Mouse (Mus musculus): ENCODE measurements around the gene Wdcp. TPM values are rescaled to one million over a fixed set of nuclear protein-coding genes. Genes with fewer than 3 reads are reported as not detected.

The Wdcp gene
- polyA plus RNA-seq, 1 experiment from 2014 or later, result 21.5 TPM

DNA sequence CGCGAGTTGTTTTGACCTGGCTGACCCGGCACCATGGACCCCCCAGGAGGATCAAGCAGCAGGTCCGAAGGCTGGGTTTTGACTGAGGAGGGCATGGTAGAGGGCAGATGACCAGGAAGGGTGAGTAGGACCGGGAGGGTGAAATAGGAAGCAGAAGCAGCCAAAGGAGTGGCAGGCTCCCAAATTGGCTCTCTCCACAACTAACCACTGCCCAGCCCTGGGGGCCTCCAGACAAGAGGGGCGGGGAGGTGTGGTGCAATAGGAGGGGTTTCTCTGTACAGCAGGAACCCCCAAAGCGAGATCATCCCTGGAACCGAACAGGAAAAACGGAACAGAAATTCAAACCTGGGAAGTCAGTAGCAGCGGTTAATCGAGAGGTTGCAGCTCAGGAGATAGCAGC, 2.4 kb upstream of the Wdcp start:
- no peak overlapping the region for H3K27ac ChIP-seq
- H3K36me3 ChIP-seq, result no peaks in the 10 kb centered on the region
- 1% methylated on average over 11 of the region's 11 CpGs for WGBS
- H3K4me3 ChIP-seq, result peak overlapping the region; percentile 78
- no peaks in the 10 kb centered on the region for H3K9me3 ChIP-seq
- peaks cover 6% of the 10 kb centered on the region for H3K27me3 ChIP-seq
- no peak for ATAC-seq (ENCODE audit: insufficient number of reproducible peaks, insufficient read depth, low FRiP score, low TSS enrichment, low read depth)
- peaks cover 24% of the 10 kb centered on the region for H3K4me1 ChIP-seq
- H3K4me2 ChIP-seq, result peak overlapping the region; percentile 91
- peak overlapping the region; percentile 76 for H3K9ac ChIP-seq

DNA sequence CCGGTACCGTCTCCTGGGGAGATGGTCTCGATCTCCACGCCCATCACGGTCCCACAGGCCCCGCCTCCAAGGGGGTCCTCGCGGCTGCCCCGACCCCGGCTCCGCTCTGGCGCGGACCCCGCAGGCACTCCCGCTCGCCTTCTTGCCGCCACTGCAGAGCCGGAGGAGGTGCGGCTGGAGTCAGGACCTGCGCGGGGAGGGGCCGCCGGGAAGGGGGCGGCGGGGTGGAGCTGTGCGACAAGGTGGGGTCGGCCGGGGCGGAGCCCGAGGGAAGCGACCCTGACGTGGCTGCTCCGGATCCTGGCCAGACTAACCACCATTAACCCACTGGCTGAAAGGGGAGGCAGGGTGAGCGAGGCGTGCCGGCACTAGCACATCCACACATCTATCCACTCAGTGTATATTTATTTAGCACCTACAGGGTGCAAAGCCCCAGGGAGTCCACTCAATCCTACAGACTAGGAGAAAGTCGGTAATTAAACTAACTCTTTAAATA, 1.7 kb upstream of the Wdcp start, which contains the start of gene Fkbp1b:
TSS of gene Fkbp1b (minus strand) at position 200 of the 496 bp plus-strand sequence.
- H3K4me3 ChIP-seq, result peak within 1 kb of the TSS; percentile 78
- H3K4me2 ChIP-seq, result peak within 1 kb of the TSS; percentile 91
- peaks cover 24% of the 10 kb centered on the region for H3K4me1 ChIP-seq
- ATAC-seq (ENCODE audit: insufficient number of reproducible peaks, insufficient read depth, low FRiP score, low TSS enrichment, low read depth), result 0 out of 2 replicates have a peak, but pooled peaks have one; percentile 57
- H3K27ac ChIP-seq, result peak within 1 kb of the TSS; percentile 28; the same call in 1 of the 2 replicates
- H3K36me3 ChIP-seq, result no peaks in the 10 kb centered on the region
- H3K9ac ChIP-seq, result peak within 1 kb of the TSS; percentile 76
- H3K9me3 ChIP-seq, result no peaks in the 10 kb centered on the region
- WGBS, result under 1% methylated on average over 36 of the region's 37 CpGs
- H3K27me3 ChIP-seq, result peaks cover 6% of the 10 kb centered on the region

DNA sequence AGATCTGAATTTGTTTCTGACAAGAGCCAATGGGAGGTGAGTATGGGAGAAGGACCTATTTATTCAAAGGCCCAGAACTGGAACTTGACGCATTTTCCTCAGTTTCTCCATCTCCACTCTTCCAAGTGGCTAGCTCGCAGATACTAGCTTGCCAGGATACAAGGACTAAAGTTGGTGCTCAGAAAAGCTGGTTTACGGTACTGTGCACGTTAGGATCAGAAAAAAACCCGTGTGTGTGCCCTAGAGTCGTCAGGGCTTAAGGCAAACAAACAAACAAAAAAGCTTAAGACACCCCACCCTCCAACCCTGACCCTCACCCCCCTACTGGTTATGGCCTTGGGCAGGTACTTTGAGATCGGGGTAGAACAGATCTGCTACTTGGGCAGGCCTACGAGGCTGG, 647 bp upstream of the Wdcp start:
- Histone ChIP-seq H3K4me2 (no peak overlapping the region), H3K4me3 (0 out of 2 replicates have a peak overlapping the region, but pooled peaks have one; percentile 78), H3K9ac (no peak overlapping the region), H3K9me3 (no peaks in the 10 kb centered on the region), H3K4me1 (peaks cover 24% of the 10 kb centered on the region), H3K27me3 (peaks cover 6% of the 10 kb centered on the region), H3K36me3 (no peaks in the 10 kb centered on the region), H3K27ac (no peak overlapping the region)
- 83% methylated on average over 8 of the region's 8 CpGs for WGBS
- no peak for ATAC-seq (ENCODE audit: insufficient number of reproducible peaks, insufficient read depth, low FRiP score, low TSS enrichment, low read depth)

DNA sequence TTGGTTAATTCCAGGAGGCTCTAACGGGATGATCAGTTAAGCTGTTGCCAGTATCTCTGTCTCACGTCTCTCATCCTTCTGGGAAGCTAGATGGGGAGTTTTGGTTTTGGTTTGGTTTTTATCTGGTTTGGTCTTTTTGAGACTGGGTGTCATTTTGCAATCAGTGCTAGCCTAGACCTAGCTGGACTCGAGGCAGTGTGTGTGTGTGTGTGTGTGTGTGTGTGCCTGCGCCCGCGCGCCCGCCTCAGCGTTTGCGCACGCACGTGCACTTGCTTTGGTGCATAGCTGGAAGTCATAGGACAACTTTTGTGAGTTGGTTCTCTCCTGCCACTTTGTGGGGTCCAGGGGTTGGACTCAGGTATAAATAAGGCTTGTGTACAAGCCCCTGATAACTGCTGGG, 638 bp downstream of the Wdcp start:
- peak overlapping the region; percentile 57; the same call in 1 of the 2 replicates for H3K27ac ChIP-seq
- H3K4me3 ChIP-seq, result peak overlapping the region; percentile 69
- peak overlapping the region; percentile 75 for H3K9ac ChIP-seq
- peak overlapping the region; percentile 65 for H3K4me2 ChIP-seq
- no peaks in the 10 kb centered on the region for H3K36me3 ChIP-seq
- ATAC-seq (ENCODE audit: insufficient number of reproducible peaks, insufficient read depth, low FRiP score, low TSS enrichment, low read depth), result no peak
- under 1% methylated on average over 12 of the region's 12 CpGs for WGBS
- H3K27me3 ChIP-seq, result peaks cover 6% of the 10 kb centered on the region
- H3K4me1 ChIP-seq, result peaks cover 24% of the 10 kb centered on the region
- H3K9me3 ChIP-seq, result no peaks in the 10 kb centered on the region

DNA sequence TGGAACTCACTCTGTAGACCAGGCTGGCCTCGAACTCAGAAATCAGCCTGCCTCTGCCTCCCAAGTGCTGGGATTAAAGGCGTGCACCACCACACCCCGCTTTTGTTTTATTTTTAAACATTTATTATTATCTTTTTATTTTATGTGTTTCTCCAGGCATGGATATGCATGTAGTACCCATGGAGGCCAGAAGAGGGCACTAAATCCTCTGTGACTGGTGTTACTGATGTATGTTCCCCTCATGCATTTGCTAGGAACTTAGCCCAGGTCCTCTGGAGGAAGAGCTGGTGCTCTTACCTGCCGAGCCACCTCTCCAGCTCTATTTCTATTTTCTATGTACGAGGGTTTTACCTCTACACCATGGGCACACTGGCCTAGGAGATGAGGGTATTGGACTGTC, 13.1 kb downstream of the Wdcp start:
- Histone ChIP-seq H3K27ac (no peak overlapping the region), H3K9me3 (no peaks in the 10 kb centered on the region), H3K4me1 (no peaks in the 10 kb centered on the region), H3K36me3 (peaks cover 50% of the 10 kb centered on the region), H3K4me2 (no peak overlapping the region), H3K4me3 (no peak overlapping the region), H3K9ac (no peak overlapping the region), H3K27me3 (no peaks in the 10 kb centered on the region)
- ATAC-seq (ENCODE audit: insufficient number of reproducible peaks, insufficient read depth, low FRiP score, low TSS enrichment, low read depth), result no peak
- 97% methylated on average over 5 of the region's 5 CpGs for WGBS

DNA sequence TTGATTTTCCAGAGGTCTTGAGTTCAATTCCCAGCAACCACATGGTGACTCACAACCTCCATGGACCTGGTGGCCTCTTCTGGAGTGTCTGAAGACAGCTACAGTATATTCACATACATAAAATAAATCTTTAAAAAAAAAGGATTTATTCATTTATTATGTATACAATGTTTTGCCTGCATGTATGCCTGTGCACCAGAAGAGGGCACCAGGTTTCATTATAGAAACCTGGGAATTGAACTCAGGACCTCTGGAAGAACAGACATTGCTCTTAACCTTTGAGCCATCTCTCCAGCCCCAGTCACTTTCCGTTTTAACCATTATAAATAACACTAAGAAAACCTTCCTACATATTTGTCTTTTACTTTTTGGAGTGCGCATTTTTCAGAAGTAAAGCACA, 13.7 kb downstream of the Wdcp start:
- Histone ChIP-seq H3K4me1 (no peaks in the 10 kb centered on the region), H3K36me3 (peaks cover 44% of the 10 kb centered on the region), H3K27me3 (no peaks in the 10 kb centered on the region), H3K4me2 (no peak overlapping the region), H3K9ac (no peak overlapping the region), H3K27ac (no peak overlapping the region), H3K4me3 (no peak overlapping the region), H3K9me3 (no peaks in the 10 kb centered on the region)
- no peak for ATAC-seq (ENCODE audit: insufficient number of reproducible peaks, insufficient read depth, low FRiP score, low TSS enrichment, low read depth)
- 96% methylated on average over 2 of the region's 2 CpGs for WGBS

DNA sequence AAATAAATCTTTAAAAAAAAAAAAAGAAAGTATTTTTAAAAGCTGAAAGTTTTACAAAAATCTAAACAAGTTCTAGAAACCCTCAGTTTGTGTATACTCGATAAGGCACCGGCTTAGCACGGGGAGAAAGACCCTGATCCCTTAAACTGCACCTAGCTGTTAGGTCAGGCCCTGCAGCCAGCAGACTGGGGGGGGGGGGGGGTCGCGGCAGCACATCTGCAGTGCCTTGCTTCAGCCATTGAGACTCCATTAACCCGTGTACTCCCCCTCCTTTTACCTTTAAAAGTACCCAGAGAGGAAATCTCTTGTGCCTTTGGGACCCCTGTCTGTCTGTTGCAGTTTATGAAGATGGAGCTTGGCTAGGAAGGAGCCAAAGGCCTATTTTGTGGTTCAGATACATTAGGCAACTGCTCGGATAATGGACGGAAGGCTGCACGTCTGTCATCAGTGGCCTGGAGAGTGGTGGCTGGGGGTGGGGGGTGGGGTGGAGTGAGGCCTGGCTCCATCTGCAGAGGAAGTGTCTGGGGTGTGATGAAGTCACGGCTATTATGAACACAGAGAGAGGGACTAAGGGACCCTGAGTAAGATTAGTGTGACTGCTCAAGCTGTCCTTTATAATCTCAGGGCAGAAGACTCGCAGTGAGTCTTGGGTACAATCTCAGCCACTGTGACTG, 16.3 kb downstream of the Wdcp start:
- Histone ChIP-seq H3K4me2 (no peak overlapping the region), H3K9ac (no peak overlapping the region), H3K36me3 (peaks cover 27% of the 10 kb centered on the region), H3K27me3 (no peaks in the 10 kb centered on the region), H3K9me3 (no peaks in the 10 kb centered on the region), H3K27ac (peak overlapping the region; percentile 28; the same call in 1 of the 2 replicates), H3K4me3 (no peak overlapping the region), H3K4me1 (peaks cover 13% of the 10 kb centered on the region)
- 42% methylated on average over 11 of the region's 11 CpGs for WGBS
- no peak for ATAC-seq (ENCODE audit: insufficient number of reproducible peaks, insufficient read depth, low FRiP score, low TSS enrichment, low read depth)

DNA sequence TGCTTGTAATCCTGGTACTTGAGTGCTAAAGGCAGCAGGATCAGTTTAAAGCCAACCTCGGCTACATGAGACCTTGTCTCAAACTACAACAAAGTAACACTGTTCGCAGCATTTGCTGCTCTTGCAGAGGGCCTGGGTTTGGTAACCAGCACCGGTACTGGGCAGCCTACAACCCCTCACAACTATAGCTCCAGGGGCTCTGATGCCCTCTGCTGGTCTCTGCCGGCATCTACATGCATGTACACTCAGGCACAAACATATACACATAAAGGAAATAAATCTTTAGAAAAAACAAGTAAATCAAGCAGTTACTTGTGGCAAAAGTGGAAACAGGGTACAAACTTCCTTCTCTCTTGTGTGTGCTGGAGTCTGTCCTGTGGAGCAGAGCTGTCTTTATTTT, 19.6 kb downstream of the Wdcp start:
- Histone ChIP-seq H3K4me3 (no peak overlapping the region), H3K9me3 (no peaks in the 10 kb centered on the region), H3K27ac (no peak overlapping the region; the same call in 1 of the 2 replicates), H3K4me1 (peaks cover 16% of the 10 kb centered on the region), H3K4me2 (no peak overlapping the region), H3K27me3 (no peaks in the 10 kb centered on the region), H3K36me3 (peaks cover 3% of the 10 kb centered on the region; the same call in 1 of the 2 replicates), H3K9ac (no peak overlapping the region)
- no peak for ATAC-seq (ENCODE audit: insufficient number of reproducible peaks, insufficient read depth, low FRiP score, low TSS enrichment, low read depth)
- WGBS, result 90% methylated on average over 4 of the region's 4 CpGs

DNA sequence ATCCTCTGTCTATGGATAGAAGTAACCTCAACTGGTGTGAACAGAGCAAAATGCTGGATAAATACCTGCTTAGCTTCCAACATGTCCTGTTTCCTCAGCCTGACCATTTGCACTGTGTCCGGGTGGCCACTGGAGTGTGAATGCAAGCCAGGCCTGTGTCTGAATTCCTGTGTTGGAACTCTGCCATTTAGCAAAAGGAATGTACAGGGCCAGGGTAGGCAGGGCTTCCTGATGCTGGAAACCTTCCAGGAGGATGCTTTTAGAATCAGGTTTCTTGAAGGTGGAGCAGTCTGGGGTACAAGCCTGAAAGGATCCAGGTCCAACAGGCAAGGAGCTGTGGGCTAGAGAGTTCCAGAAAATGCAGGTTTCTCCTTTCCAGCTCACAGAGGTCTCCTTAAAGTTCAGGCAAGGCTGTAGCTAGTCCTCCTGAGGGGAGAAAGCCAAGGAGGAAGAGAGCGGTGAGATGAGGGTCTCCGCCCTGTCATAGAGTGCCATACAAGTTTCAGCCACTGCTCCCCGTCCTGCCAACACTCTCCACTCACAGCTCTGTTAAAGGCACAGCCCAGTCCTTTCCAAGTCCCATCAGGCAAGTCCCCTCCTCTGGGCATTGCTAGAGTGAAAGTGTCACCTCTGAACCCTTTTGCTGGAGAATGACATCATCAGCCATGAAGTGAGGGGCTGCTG, 20.7 kb downstream of the Wdcp start:
- Histone ChIP-seq H3K4me2 (no peak overlapping the region), H3K9me3 (no peaks in the 10 kb centered on the region), H3K4me3 (no peak overlapping the region), H3K36me3 (no peaks in the 10 kb centered on the region), H3K9ac (peak overlapping the region; percentile 28; the same call in 1 of the 2 replicates), H3K4me1 (peaks cover 16% of the 10 kb centered on the region), H3K27me3 (no peaks in the 10 kb centered on the region), H3K27ac (peak overlapping the region; percentile 77)
- peak; percentile 56; the same call in 1 of the 2 replicates for ATAC-seq (ENCODE audit: insufficient number of reproducible peaks, insufficient read depth, low FRiP score, low TSS enrichment, low read depth)
- WGBS, result 43% methylated on average over 4 of the region's 4 CpGs

DNA sequence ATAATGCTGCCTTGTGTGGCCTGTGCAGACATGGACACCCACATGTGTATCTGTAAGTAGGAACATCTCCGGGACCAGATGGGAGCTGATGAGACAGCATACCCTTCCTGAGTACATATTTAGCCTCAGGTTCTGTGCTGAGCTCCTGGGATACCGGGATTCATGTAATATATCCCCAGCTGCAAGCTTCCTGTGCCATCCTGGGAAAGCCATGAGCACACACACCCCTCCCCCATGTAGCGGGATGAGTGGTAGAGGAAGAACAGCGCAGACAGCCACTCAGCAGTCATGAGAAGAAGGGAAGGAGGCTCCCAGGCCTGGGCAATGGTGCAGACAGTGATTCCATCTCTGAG, 21.2 kb downstream of the Wdcp start:
- Histone ChIP-seq H3K4me3 (no peak overlapping the region), H3K4me1 (peaks cover 16% of the 10 kb centered on the region), H3K27me3 (no peaks in the 10 kb centered on the region), H3K27ac (peak overlapping the region; percentile 77), H3K9ac (0 out of 2 replicates have a peak overlapping the region, but pooled peaks have one; percentile 28), H3K4me2 (no peak overlapping the region), H3K9me3 (no peaks in the 10 kb centered on the region), H3K36me3 (no peaks in the 10 kb centered on the region)
- ATAC-seq (ENCODE audit: insufficient number of reproducible peaks, insufficient read depth, low FRiP score, low TSS enrichment, low read depth), result no peak
- WGBS, result 57% methylated on average over 4 of the region's 4 CpGs

DNA sequence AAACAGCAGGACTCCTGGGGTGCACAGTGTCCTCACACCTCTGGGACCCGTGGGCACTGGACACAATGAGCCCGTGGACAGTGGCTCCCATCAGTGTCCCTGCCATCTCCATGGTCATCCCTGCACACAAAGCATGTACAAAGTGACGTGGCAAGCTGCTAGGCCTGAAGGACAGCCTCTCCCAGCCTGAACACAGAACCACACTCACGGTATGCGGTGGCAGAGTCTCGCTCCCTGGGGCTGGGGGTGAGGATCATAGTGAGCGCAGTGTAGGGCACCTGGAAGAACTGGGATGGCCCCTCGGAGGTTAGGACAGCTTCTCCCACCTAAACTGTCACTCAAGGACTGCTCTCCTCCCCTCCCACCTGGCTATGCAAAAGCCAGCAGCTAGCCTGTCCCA, 25.8 kb downstream of the Wdcp start:
- Histone ChIP-seq H3K27ac (no peak overlapping the region), H3K9me3 (no peaks in the 10 kb centered on the region), H3K4me2 (no peak overlapping the region), H3K9ac (no peak overlapping the region), H3K4me3 (no peak overlapping the region), H3K36me3 (no peaks in the 10 kb centered on the region), H3K27me3 (0 out of 2 replicates have a peak, but pooled peaks cover 6% of the 10 kb centered on the region), H3K4me1 (peaks cover 11% of the 10 kb centered on the region)
- ATAC-seq (ENCODE audit: insufficient number of reproducible peaks, insufficient read depth, low FRiP score, low TSS enrichment, low read depth), result no peak
- 77% methylated on average over 8 of the region's 8 CpGs for WGBS
